Mouse (Mus musculus) limb, embryonic 11.5 days (tissue): ENCODE measurements around the gene Krtcap2. TPM values are rescaled to one million over a fixed set of nuclear protein-coding genes. Genes with fewer than 3 reads are reported as not detected.

Source experiments
- ATAC-seq: fragments of 200-750 bp; cut with Nextera tagmentation; 2 replicates; pipeline ENCODE4 v1.8.0; 2017; ENCODE audit warnings: low read depth; ENCODE audit not compliant: insufficient number of reproducible peaks, low FRiP score, low TSS enrichment
- DNase-seq: peaks from one replicate; pipeline ENCODE4 v3.0.0-alpha.2; 2015; ENCODE audit warnings: low spot score
- H3K27ac ChIP-seq: fragments of 300-500 bp; sonication (generic); replicated peaks from 2 replicates; pipeline ENCODE4 v1.5.1; 2014; ENCODE audit warnings: low read depth, mild to moderate bottlenecking, low read length
- H3K27me3 ChIP-seq: fragments of 300-500 bp; sonication (generic); 2 replicates; pipeline ENCODE4 v1.6.1; 2014; ENCODE audit warnings: mild to moderate bottlenecking, low read length, mixed read lengths; ENCODE audit not compliant: control insufficient read depth, insufficient read depth
- H3K36me3 ChIP-seq: fragments of 300-500 bp; sonication (generic); 2 replicates; pipeline ENCODE4 v1.6.1; 2014; ENCODE audit warnings: mild to moderate bottlenecking, low read length, moderate library complexity, mixed read lengths; ENCODE audit not compliant: control insufficient read depth, insufficient read depth
- H3K4me1 ChIP-seq: fragments of 300-500 bp; sonication (generic); 2 replicates; pipeline ENCODE4 v1.6.1; 2014; ENCODE audit warnings: low read length, mixed read lengths; ENCODE audit not compliant: control insufficient read depth, insufficient read depth
- H3K4me2 ChIP-seq: fragments of 300-500 bp; sonication (generic); 2 replicates; pipeline ENCODE4 v1.6.1; 2014; ENCODE audit warnings: low read depth, mild to moderate bottlenecking, moderate library complexity; ENCODE audit not compliant: severe bottlenecking
- H3K4me3 ChIP-seq: fragments of 300-500 bp; sonication (generic); 2 replicates; pipeline ENCODE4 v1.5.1; 2014; ENCODE audit warnings: low read depth, low read length
- H3K9ac ChIP-seq: fragments of 300-500 bp; sonication (generic); 2 replicates; pipeline ENCODE4 v1.6.1; 2014; ENCODE audit warnings: mild to moderate bottlenecking, low read length
- H3K9me3 ChIP-seq: fragments of 300-500 bp; sonication (generic); 2 replicates; pipeline ENCODE4 v1.6.1; 2016; ENCODE audit warnings: low read length; ENCODE audit not compliant: control insufficient read depth
- WGBS: fragments of 180-500 bp; shearing (Covaris S2); extraction: QIAGEN DNeasy Blood & Tissue Kit; methylation state at CpG from one replicate; pipeline ENCODE4 v1.1.7; 2014; 5-methylcytosine and 5-hydroxymethylcytosine counted together
- polyA plus RNA-seq: library from polyadenylated mRNA; unstranded; fragments of >200 nt; fragmentation: Nextera tagmentation; extraction: Ambion mirVana; gene quantifications from 2 replicates; pipeline ENCODE4 v1.2.1, GENCODE M21; 2014

Krtcap2 gene
- polyA plus RNA-seq, 1 experiment from 2014 or later = 295 TPM

- Histone ChIP-seq H3K27ac (no peak overlapping the region), H3K4me3 (peak overlapping the region; percentile 78), H3K36me3 (no peaks in the 10 kb centered on the region; the same call in 1 of the 2 replicates), H3K27me3 (no peaks in the 10 kb centered on the region), H3K4me1 (peaks cover 25% of the 10 kb centered on the region), H3K9ac (peak overlapping the region; percentile 57; the same call in 1 of the 2 replicates), H3K9me3 (no peaks in the 10 kb centered on the region), H3K4me2 (peak overlapping the region; percentile 89)
- under 1% methylated on average over 21 of the region's 26 CpGs for WGBS
- ATAC-seq (peak; percentile 33; the same call in 1 of the 2 replicates), DNase-seq (peak; percentile 67)
These were observed 631 bp upstream of the Krtcap2 start for GRCm38 (mm10) chr3:89244982-89245687.

- Histone ChIP-seq H3K4me3 (peak within 1 kb of the TSS; percentile 78), H3K36me3 (no peaks in the 10 kb centered on the region; the same call in 1 of the 2 replicates), H3K4me2 (peak within 1 kb of the TSS; percentile 89), H3K9ac (peak within 1 kb of the TSS; percentile 82), H3K9me3 (no peaks in the 10 kb centered on the region), H3K4me1 (peaks cover 34% of the 10 kb centered on the region), H3K27me3 (no peaks in the 10 kb centered on the region), H3K27ac (0 out of 2 replicates have a peak within 1 kb of the TSS, but pooled peaks have one; percentile 2)
- peak; percentile 91 for DNase-seq
- under 1% methylated on average over 42 of the region's 42 CpGs for WGBS
- peak; percentile 52 for ATAC-seq
These were observed 715 bp downstream of the Krtcap2 start, which contains the start of gene Trim46 for GRCm38 (mm10) chr3:89246261-89247100. Gene Trim46 (minus strand): TSS chr3:89246309.

- Histone ChIP-seq H3K4me1 (peaks cover 34% of the 10 kb centered on the region), H3K36me3 (no peaks in the 10 kb centered on the region; the same call in 1 of the 2 replicates), H3K27ac (no peak overlapping the region), H3K4me3 (peak overlapping the region; percentile 78; the same call in 1 of the 2 replicates), H3K4me2 (peak overlapping the region; percentile 89; the same call in 1 of the 2 replicates), H3K9me3 (no peaks in the 10 kb centered on the region), H3K9ac (0 out of 2 replicates have a peak overlapping the region, but pooled peaks have one; percentile 7), H3K27me3 (no peaks in the 10 kb centered on the region)
- DNase-seq = no peak
- 89% methylated on average over 4 of the region's 4 CpGs for WGBS
- no peak for ATAC-seq
These were observed 1.7 kb downstream of the Krtcap2 start for GRCm38 (mm10) chr3:89247466-89247865.

GRCm38 (mm10) chr3:89250435-89251040 is 4.8 kb downstream of the Krtcap2 start:
- H3K27me3 ChIP-seq = no peaks in the 10 kb centered on the region
- H3K4me2 ChIP-seq = peak overlapping the region; percentile 38; the same call in 1 of the 2 replicates

GRCm38 (mm10) chr3:89251365-89251895 is 5.7 kb downstream of the Krtcap2 start:
- no peaks in the 10 kb centered on the region for H3K9me3 ChIP-seq
- WGBS = 6% methylated on average over 17 of the region's 17 CpGs
- no peaks in the 10 kb centered on the region for H3K27me3 ChIP-seq
- H3K4me1 ChIP-seq = peaks cover 15% of the 10 kb centered on the region
- ATAC-seq = peak; percentile 29; the same call in 1 of the 2 replicates
- peak overlapping the region; percentile 38 for H3K4me2 ChIP-seq
- no peak overlapping the region for H3K9ac ChIP-seq
- no peaks in the 10 kb centered on the region; the same call in 1 of the 2 replicates for H3K36me3 ChIP-seq
- no peak overlapping the region for H3K4me3 ChIP-seq
- peak; percentile 59 for DNase-seq
- no peak overlapping the region for H3K27ac ChIP-seq

More at GRCm38 (mm10) chr3:89250435-89251040, 4.8 kb downstream of the Krtcap2 start:
- 18% methylated on average over 7 of the region's 7 CpGs for WGBS
- DNase-seq (peak; percentile 71), ATAC-seq (no peak)
- Histone ChIP-seq H3K9me3 (no peaks in the 10 kb centered on the region), H3K27ac (no peak overlapping the region; the same call in 1 of the 2 replicates), H3K4me1 (peaks cover 19% of the 10 kb centered on the region), H3K4me3 (no peak overlapping the region), H3K36me3 (no peaks in the 10 kb centered on the region; the same call in 1 of the 2 replicates), H3K9ac (no peak overlapping the region)

- Histone ChIP-seq H3K36me3 (no peaks in the 10 kb centered on the region), H3K4me2 (no peak overlapping the region), H3K4me1 (peaks cover 9% of the 10 kb centered on the region), H3K9ac (no peak overlapping the region), H3K4me3 (no peak overlapping the region), H3K9me3 (no peaks in the 10 kb centered on the region), H3K27ac (no peak overlapping the region), H3K27me3 (no peaks in the 10 kb centered on the region)
- no peak for ATAC-seq
- WGBS = 91% methylated on average over 5 of the region's 5 CpGs
- no peak for DNase-seq
These were observed 9.2 kb downstream of the Krtcap2 start for GRCm38 (mm10) chr3:89254994-89255393.

GRCm38 (mm10) chr3:89256177-89256576 is 10.4 kb downstream of the Krtcap2 start:
- no peak overlapping the region for H3K4me2 ChIP-seq
- H3K9me3 ChIP-seq = no peaks in the 10 kb centered on the region
- DNase-seq = no peak
- H3K9ac ChIP-seq = 0 out of 2 replicates have a peak overlapping the region, but pooled peaks have one; percentile 22
- H3K36me3 ChIP-seq = no peaks in the 10 kb centered on the region
- no peak overlapping the region for H3K4me3 ChIP-seq
- no peaks in the 10 kb centered on the region for H3K27me3 ChIP-seq
- peaks cover 3% of the 10 kb centered on the region for H3K4me1 ChIP-seq
- WGBS = 87% methylated on average over 5 of the region's 5 CpGs
- ATAC-seq = no peak
- no peak overlapping the region for H3K27ac ChIP-seq
